ENCODE assay signal across 8 mouse cellular contexts in genomic region chr3:83273555-83274244, GRCm38 (mm10).
DNase-seq lines count a peak whose midpoint lies in the region; ATAC-seq lines count a peak whose summit lies in the region.

No protein-coding gene starts in this region.

- no peaks in the 10 kb centered on the region for H3K27me3 ChIP-seq in liver, embryonic 12.5 days (replicated peaks)
- no peaks in the 10 kb centered on the region; the same call in 1 of the 2 replicates for H3K27me3 ChIP-seq in intestine, embryonic 14.5 days (replicated peaks; ENCODE audit: control insufficient read depth, insufficient read depth, low read length)

- no peaks in the 10 kb centered on the region for H3K9me3 ChIP-seq in liver, embryonic 12.5 days (replicated peaks)
- no peaks in the 10 kb centered on the region for H3K9me3 ChIP-seq in intestine, embryonic 14.5 days (ENCODE audit: control insufficient read depth, low read length)

- H3K36me3 ChIP-seq in liver, embryonic 12.5 days, result no peaks in the 10 kb centered on the region
- H3K36me3 ChIP-seq in intestine, embryonic 14.5 days (ENCODE audit: control insufficient read depth, insufficient read depth, low read length), result no peaks in the 10 kb centered on the region

- H3K27ac ChIP-seq in liver, embryonic 12.5 days, result no peak overlapping the region
- H3K27ac ChIP-seq in intestine, embryonic 14.5 days (ENCODE audit: low read depth), result no peak overlapping the region

- H3K9ac ChIP-seq in liver, embryonic 12.5 days, result no peak overlapping the region
- H3K9ac ChIP-seq in intestine, embryonic 14.5 days (ENCODE audit: low read length), result no peak overlapping the region

- 37% methylated on average over 19 of the region's 19 CpGs for WGBS in liver, embryonic 12.5 days (ENCODE audit: insufficient replicate concordance)
- 37% methylated on average over 19 of the region's 19 CpGs for WGBS in intestine, embryonic 14.5 days

- no peaks in the 10 kb centered on the region for H3K4me1 ChIP-seq in liver, embryonic 12.5 days
- no peaks in the 10 kb centered on the region for H3K4me1 ChIP-seq in intestine, embryonic 14.5 days (replicated peaks; ENCODE audit: control insufficient read depth, insufficient read depth, low read length)

- H3K4me3 ChIP-seq in liver, embryonic 12.5 days, result no peak overlapping the region
- H3K4me3 ChIP-seq in intestine, embryonic 14.5 days (ENCODE audit: low read depth, low read length), result no peak overlapping the region

- peak; percentile 18 for DNase-seq in liver
- peak; percentile 21 for DNase-seq in gastrocnemius, postnatal 25 days
- DNase-seq in intestine, embryonic 14.5 days (ENCODE audit: low spot score), result peak; percentile 81
- DNase-seq in left cerebral cortex, adult 8-10 months (ENCODE audit: low spot score in 2 of 2), result peak; percentile 22 to 64
- DNase-seq in right cerebral cortex, postnatal 4 days, result peak; percentile 66

- no peak overlapping the region for H3K4me2 ChIP-seq in liver, embryonic 12.5 days
- H3K4me2 ChIP-seq in intestine, embryonic 14.5 days (ENCODE audit: low read length), result peak overlapping the region; percentile 33; the same call in 1 of the 2 replicates

- ATAC-seq in liver, embryonic 12.5 days, result no peak
- peak; percentile 86 for ATAC-seq in common myeloid progenitor, adult 5-6 weeks (replicated peaks; ENCODE audit: low read depth, poor library complexity, severe bottlenecking)
- peak; percentile 61 for ATAC-seq in intestine, embryonic 14.5 days (replicated peaks; ENCODE audit: low FRiP score, low TSS enrichment, low read depth)
- ATAC-seq in megakaryocyte-erythroid progenitor cell, adult 5-6 weeks (replicated peaks; ENCODE audit: low FRiP score, low TSS enrichment, poor library complexity, severe bottlenecking), result peak; percentile 75; the same call in 1 of the 2 replicates

Comparison
In these comparisons a context has a peak if more than half of its experiments do, and no peak if none do; other contexts are left out.
1. DNase-seq: peak in every context shown above with its lines; median percentile 81 in intestine, embryonic 14.5 days; 66 in right cerebral cortex, postnatal 4 days; 43 in left cerebral cortex, adult 8-10 months; 21 in gastrocnemius, postnatal 25 days; 18 in liver.